Mouse (Mus musculus) embryonic facial prominence, embryonic 14.5 days (tissue): Measurements from ENCODE around the gene Naaladl1. TPM values are rescaled to one million over a fixed set of nuclear protein-coding genes. Genes with fewer than 3 reads are reported as not detected.

ENCODE experiments used
- ATAC-seq: fragments of 200-750 bp; cut with Nextera tagmentation; 2 replicates; pipeline ENCODE4 v1.8.0; 2017; ENCODE audit warnings: low read depth, moderate number of reproducible peaks, moderate TSS enrichment
- DNase-seq: peaks from one replicate; pipeline ENCODE4 v3.0.0-alpha.2; 2015; ENCODE audit warnings: low spot score
- H3K27ac ChIP-seq: fragments of 300-500 bp; sonication (generic); replicated peaks from 2 replicates; pipeline ENCODE4 v1.5.1; 2014; ENCODE audit warnings: low read depth, mild to moderate bottlenecking, low read length, moderate library complexity
- H3K27me3 ChIP-seq: fragments of 300-500 bp; sonication (generic); replicated peaks from 2 replicates; pipeline ENCODE4 v1.6.1; 2014; ENCODE audit warnings: low read length; ENCODE audit not compliant: control insufficient read depth, insufficient read depth
- H3K36me3 ChIP-seq: fragments of 300-500 bp; sonication (generic); 2 replicates; pipeline ENCODE4 v1.6.1; 2014; ENCODE audit warnings: low read length, mixed read lengths; ENCODE audit not compliant: control insufficient read depth, insufficient read depth
- H3K4me1 ChIP-seq: fragments of 300-500 bp; sonication (generic); 2 replicates; pipeline ENCODE4 v1.6.1; 2014; ENCODE audit warnings: antibody characterized with exemption, low read length; ENCODE audit not compliant: control insufficient read depth, insufficient read depth
- H3K4me2 ChIP-seq: fragments of 300-500 bp; sonication (generic); 2 replicates; pipeline ENCODE4 v1.6.1; 2014; ENCODE audit warnings: low read depth, mild to moderate bottlenecking, low read length, moderate library complexity, mixed read lengths
- H3K4me3 ChIP-seq: fragments of 300-500 bp; sonication (generic); 2 replicates; pipeline ENCODE4 v1.5.1; 2014; ENCODE audit warnings: low read depth, mild to moderate bottlenecking, low read length
- H3K9ac ChIP-seq: fragments of 300-500 bp; sonication (generic); 2 replicates; pipeline ENCODE4 v1.6.1; 2014; ENCODE audit warnings: low read depth, mild to moderate bottlenecking, low read length, moderate library complexity, mixed read lengths
- H3K9me3 ChIP-seq: fragments of 300-500 bp; sonication (generic); 2 replicates; pipeline ENCODE4 v1.6.1; 2016; ENCODE audit warnings: low read length; ENCODE audit not compliant: control insufficient read depth
- WGBS: fragments of 180-500 bp; shearing (Covaris S2); extraction: QIAGEN DNeasy Blood & Tissue Kit; methylation state at CpG from one replicate; pipeline ENCODE4 v1.1.7; 2014; 5-methylcytosine and 5-hydroxymethylcytosine counted together
- polyA plus RNA-seq: library from polyadenylated mRNA; unstranded; fragments of >200 nt; fragmentation: Nextera tagmentation; extraction: Ambion mirVana; gene quantifications from 2 replicates; pipeline ENCODE4 v1.2.1, GENCODE M21; 2014

Gene Naaladl1
- polyA plus RNA-seq, 1 experiment from 2014 or later = 0.51 TPM

- no peak overlapping the region for H3K27ac ChIP-seq
- H3K4me1 ChIP-seq = peaks cover 28% of the 10 kb centered on the region
- no peaks in the 10 kb centered on the region for H3K9me3 ChIP-seq
- no peaks in the 10 kb centered on the region for H3K27me3 ChIP-seq
- H3K4me2 ChIP-seq = no peak overlapping the region
- DNase-seq (no peak), ATAC-seq (no peak)
- no peak overlapping the region for H3K4me3 ChIP-seq
- H3K36me3 ChIP-seq = peaks cover 14% of the 10 kb centered on the region
- peak overlapping the region; percentile 94; the same call in 1 of the 2 replicates for H3K9ac ChIP-seq
- WGBS = 97% methylated on average over 5 of the region's 6 CpGs
These were observed 42.5 kb upstream of the Naaladl1 start for GRCm38 (mm10) chr19:6063081-6063480.

- 33% methylated on average over 5 of the region's 5 CpGs for WGBS
- peak overlapping the region; percentile 62 for H3K9ac ChIP-seq
- DNase-seq = no peak
- H3K4me3 ChIP-seq = peak overlapping the region; percentile 44
- no peaks in the 10 kb centered on the region for H3K27me3 ChIP-seq
- H3K36me3 ChIP-seq = peaks cover 30% of the 10 kb centered on the region
- no peaks in the 10 kb centered on the region for H3K9me3 ChIP-seq
- H3K4me2 ChIP-seq = peak overlapping the region; percentile 92
- no peak for ATAC-seq
- H3K4me1 ChIP-seq = peaks cover 23% of the 10 kb centered on the region
- H3K27ac ChIP-seq = peak overlapping the region; percentile 72; the same call in 1 of the 2 replicates
These were observed 39.0 kb upstream of the Naaladl1 start for GRCm38 (mm10) chr19:6066571-6066970.

DNA sequence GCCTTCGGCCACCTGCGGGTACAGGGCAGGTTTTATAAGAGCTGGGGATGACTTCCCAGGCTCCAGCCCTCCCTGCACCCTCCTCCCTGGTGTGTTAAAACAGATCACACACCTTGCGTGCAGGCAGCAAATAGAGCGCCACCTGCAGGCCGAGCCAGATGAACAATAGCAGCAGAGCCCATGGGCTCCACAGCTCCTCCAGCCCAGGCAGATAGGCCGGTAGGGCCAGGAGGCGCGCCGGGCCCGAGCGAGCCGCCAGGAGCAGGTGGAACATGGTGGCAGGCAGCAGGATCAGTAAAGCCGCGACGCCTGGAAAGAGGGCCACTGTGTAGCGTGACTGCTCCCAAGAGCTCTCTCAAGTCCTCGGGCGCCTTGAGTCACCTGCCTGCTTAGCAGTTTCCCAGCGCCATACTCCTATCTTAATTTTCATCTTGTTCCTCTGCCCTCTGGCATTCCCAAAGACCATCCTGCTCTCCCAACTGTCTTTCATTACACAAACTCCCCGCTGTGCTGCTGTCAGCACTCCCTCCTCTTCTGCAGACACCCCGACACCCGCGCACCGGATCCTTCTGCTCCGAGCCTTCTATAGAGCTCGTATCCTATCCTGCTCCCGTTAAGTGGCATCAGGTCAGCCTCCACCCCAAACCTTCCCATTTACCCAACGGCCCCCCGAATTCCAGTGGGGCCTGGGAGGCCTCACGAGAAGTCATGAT, 38.4 kb upstream of the Naaladl1 start:
- no peaks in the 10 kb centered on the region for H3K9me3 ChIP-seq
- H3K4me3 ChIP-seq = peak overlapping the region; percentile 44
- H3K36me3 ChIP-seq = peaks cover 32% of the 10 kb centered on the region
- peak overlapping the region; percentile 72 for H3K27ac ChIP-seq
- peaks cover 19% of the 10 kb centered on the region for H3K4me1 ChIP-seq
- ATAC-seq (peak; percentile 75), DNase-seq (peak; percentile 89)
- H3K4me2 ChIP-seq = peak overlapping the region; percentile 92
- under 1% methylated on average over 28 of the region's 30 CpGs for WGBS
- H3K27me3 ChIP-seq = no peaks in the 10 kb centered on the region
- peak overlapping the region; percentile 62 for H3K9ac ChIP-seq

DNA sequence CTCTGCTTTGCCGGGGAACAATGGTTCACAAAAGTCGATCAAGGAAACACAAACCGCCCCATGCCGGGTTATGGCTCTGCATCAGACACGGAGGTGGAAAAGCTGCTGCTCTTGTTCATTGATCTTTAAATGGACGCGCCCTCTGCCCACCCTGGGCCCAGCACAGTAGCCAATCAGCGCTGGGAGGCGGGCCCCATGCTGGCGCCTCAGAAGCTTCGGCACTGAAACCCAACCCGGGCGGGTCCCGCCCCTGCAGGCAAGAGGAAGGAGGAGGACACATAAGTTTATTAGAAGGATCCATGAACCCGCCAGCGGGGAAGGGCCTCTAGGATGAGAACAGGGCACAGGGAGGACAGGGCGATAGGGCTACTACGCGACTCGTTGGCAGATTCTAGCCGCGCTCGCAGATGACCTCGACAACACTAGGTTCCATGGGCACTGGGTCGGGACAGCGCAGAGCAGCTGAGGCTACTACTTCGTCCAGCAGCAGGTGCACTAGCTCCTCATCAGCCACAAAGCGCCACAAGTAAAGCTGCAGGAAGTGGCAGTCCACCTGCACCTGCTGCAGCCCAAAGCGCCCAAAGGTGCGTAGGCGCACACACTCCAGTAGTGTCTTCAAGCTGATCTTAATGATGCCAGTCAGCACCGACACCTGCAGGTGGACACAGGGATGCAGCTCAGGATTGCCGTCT, 37.7 kb upstream of the Naaladl1 start, which contains the start of gene Tm7sf2:
Gene Tm7sf2, minus strand, starts transcription at position 650 of the 692 bp plus-strand sequence.
- Histone ChIP-seq H3K4me3 (peak within 1 kb of the TSS; percentile 44), H3K9me3 (no peaks in the 10 kb centered on the region), H3K9ac (peak within 1 kb of the TSS; percentile 62), H3K4me1 (peaks cover 12% of the 10 kb centered on the region; the same call in 1 of the 2 replicates), H3K27me3 (no peaks in the 10 kb centered on the region), H3K36me3 (peaks cover 37% of the 10 kb centered on the region), H3K4me2 (peak within 1 kb of the TSS; percentile 92), H3K27ac (peak within 1 kb of the TSS; percentile 72)
- DNase-seq (peak; percentile 96), ATAC-seq (peak; percentile 94)
- WGBS = 10% methylated on average over 29 of the region's 33 CpGs

- H3K4me2 ChIP-seq = no peak overlapping the region
- H3K4me1 ChIP-seq = peaks cover 12% of the 10 kb centered on the region; the same call in 1 of the 2 replicates
- ATAC-seq = no peak
- no peak overlapping the region for H3K27ac ChIP-seq
- peaks cover 47% of the 10 kb centered on the region for H3K36me3 ChIP-seq
- H3K9ac ChIP-seq = no peak overlapping the region
- no peaks in the 10 kb centered on the region for H3K9me3 ChIP-seq
- WGBS = 71% methylated on average over 4 of the region's 4 CpGs
- no peaks in the 10 kb centered on the region for H3K27me3 ChIP-seq
- no peak overlapping the region for H3K4me3 ChIP-seq
- DNase-seq = no peak
These were observed 36.6 kb upstream of the Naaladl1 start for GRCm38 (mm10) chr19:6068951-6069350.

GRCm38 (mm10) chr19:6069851-6070250, 35.7 kb upstream of the Naaladl1 start:
- Histone ChIP-seq H3K4me1 (peaks cover 12% of the 10 kb centered on the region; the same call in 1 of the 2 replicates), H3K9ac (no peak overlapping the region), H3K9me3 (no peaks in the 10 kb centered on the region), H3K4me3 (no peak overlapping the region), H3K4me2 (no peak overlapping the region), H3K36me3 (peaks cover 51% of the 10 kb centered on the region), H3K27me3 (no peaks in the 10 kb centered on the region), H3K27ac (no peak overlapping the region)
- no peak for ATAC-seq
- 93% methylated on average over 9 of the region's 10 CpGs for WGBS
- DNase-seq = no peak

- Histone ChIP-seq H3K4me2 (no peak overlapping the region), H3K4me3 (no peak overlapping the region), H3K9me3 (no peaks in the 10 kb centered on the region), H3K4me1 (peaks cover 12% of the 10 kb centered on the region; the same call in 1 of the 2 replicates), H3K9ac (no peak overlapping the region), H3K27me3 (no peaks in the 10 kb centered on the region), H3K36me3 (peaks cover 51% of the 10 kb centered on the region), H3K27ac (no peak overlapping the region)
- 87% methylated on average over 28 of the region's 31 CpGs for WGBS
- no peak for DNase-seq
- no peak for ATAC-seq
These were observed 34.9 kb upstream of the Naaladl1 start for GRCm38 (mm10) chr19:6070571-6071250.

- Histone ChIP-seq H3K9me3 (no peaks in the 10 kb centered on the region), H3K27me3 (no peaks in the 10 kb centered on the region), H3K27ac (no peak overlapping the region), H3K4me3 (no peak overlapping the region), H3K36me3 (peaks cover 51% of the 10 kb centered on the region), H3K4me1 (peaks cover 17% of the 10 kb centered on the region; the same call in 1 of the 2 replicates), H3K4me2 (no peak overlapping the region), H3K9ac (no peak overlapping the region)
- ATAC-seq (no peak), DNase-seq (no peak)
- WGBS = 94% methylated on average over 19 of the region's 19 CpGs
These were observed 34.3 kb upstream of the Naaladl1 start for GRCm38 (mm10) chr19:6071261-6071660.
